Mouse (Mus musculus) heart, adult 2 months (tissue): ENCODE measurements at regions not wholly inside any gene's neighbourhood (a gene's known extent, or its start where the extent isn't known, plus 50 kb on each side); places are given as distances from the start of the nearest gene placed in this dataset.

ENCODE experiments used
- DNase-seq, 2 experiments: peaks; one replicate each; pipeline ENCODE4 v3.0.0; 2021
- H3K27ac ChIP-seq: fragments of 200-600 bp; 2 replicates; pipeline ENCODE4 v1.8.1; 2022
- H3K27me3 ChIP-seq: fragments of 200-500 bp; 2 replicates; pipeline ENCODE4 v1.6.1; 2012; ENCODE audit warnings: mild to moderate bottlenecking, low read length, inconsistent platforms, mixed read lengths; ENCODE audit not compliant: control insufficient read depth, insufficient read depth
- H3K36me3 ChIP-seq: fragments of 200-500 bp; 2 replicates; pipeline ENCODE4 v1.6.1; 2012; ENCODE audit warnings: low read length, inconsistent platforms; ENCODE audit not compliant: control insufficient read depth, insufficient read depth
- H3K4me1 ChIP-seq: fragments of 200-500 bp; 2 replicates; pipeline ENCODE4 v1.6.1; 2011; ENCODE audit warnings: low read length; ENCODE audit not compliant: control insufficient read depth, insufficient read depth
- H3K4me3 ChIP-seq: fragments of 200-600 bp; 2 replicates; pipeline ENCODE4 v1.8.1; 2022
- H3K79me2 ChIP-seq: fragments of 200-500 bp; replicated peaks from 2 replicates; pipeline ENCODE4 v1.6.1; 2012; ENCODE audit warnings: mild to moderate bottlenecking, inconsistent platforms, low read length, moderate library complexity, mixed read lengths; ENCODE audit not compliant: control insufficient read depth, insufficient read depth
- H3K9ac ChIP-seq: fragments of 200-500 bp; 2 replicates; pipeline ENCODE4 v1.6.1; 2012; ENCODE audit warnings: low read depth, mild to moderate bottlenecking, control low read depth, inconsistent platforms, low read length, mixed read lengths
- CTCF ChIP-seq: fragments of 200-600 bp; IDR thresholded peaks from 2 replicates; pipeline ENCODE4 v1.8.1; 2022; ENCODE audit warnings: antibody characterized with exemption, mild to moderate bottlenecking, moderate library complexity
- EP300 ChIP-seq: fragments of 200-500 bp; IDR thresholded peaks from 2 replicates; pipeline ENCODE4 v1.6.1; 2011; ENCODE audit warnings: low read depth, low read length, control low read depth; ENCODE audit not compliant: insufficient read depth
- POLR2A ChIP-seq: fragments of 200-500 bp; IDR thresholded peaks from 2 replicates; pipeline ENCODE4 v1.6.1; 2011; ENCODE audit warnings: mild to moderate bottlenecking, low read depth, low read length, control low read depth; ENCODE audit not compliant: insufficient read depth
- WGBS: fragments of 180-500 bp; shearing (Covaris S2); methylation state at CpG from one replicate; pipeline ENCODE4 v1.1.7; 2018; 5-methylcytosine and 5-hydroxymethylcytosine counted together
- intact Hi-C: fragments of 180-260 bp; cut with DNase I; formaldehyde crosslinking; loops from one replicate; pipeline ENCODE4 v1.15.1; 2025

DNA sequence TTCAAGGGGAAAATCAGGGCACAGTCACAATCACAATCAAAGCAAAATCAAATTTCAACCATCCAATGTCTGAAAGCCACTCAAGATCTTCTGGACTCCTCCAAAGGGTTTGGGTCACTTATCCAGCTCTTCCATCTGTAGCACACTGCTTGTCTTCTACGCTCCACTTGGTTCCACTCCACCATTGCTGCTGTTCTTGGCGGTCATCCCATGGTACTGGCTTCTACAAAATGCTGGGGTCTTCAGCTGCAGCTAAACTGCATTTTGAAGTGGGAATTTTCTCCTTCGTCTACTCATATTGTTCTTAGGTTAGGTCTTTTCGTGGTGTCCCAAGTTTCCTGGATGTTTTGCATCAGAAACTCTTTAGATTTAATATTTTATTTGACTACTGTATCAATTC is 162.7 kb downstream of the Ice1 start:
- no peaks in the 10 kb centered on the region for H3K4me1 ChIP-seq
- DNase-seq: no peak
- no peaks in the 10 kb centered on the region for H3K27me3 ChIP-seq
- no peaks in the 10 kb centered on the region for H3K36me3 ChIP-seq
- H3K9ac ChIP-seq: no peak overlapping the region
- intact Hi-C loops: no loop called here
- no peak overlapping the region for H3K27ac ChIP-seq
- 71% methylated on average over 4 of the region's 4 CpGs for WGBS
- no peak overlapping the region for H3K4me3 ChIP-seq
- TF ChIP-seq EP300: no peak
- no peak for TF ChIP-seq CTCF
- TF ChIP-seq POLR2A: no peak
- no peaks in the 10 kb centered on the region for H3K79me2 ChIP-seq

DNA sequence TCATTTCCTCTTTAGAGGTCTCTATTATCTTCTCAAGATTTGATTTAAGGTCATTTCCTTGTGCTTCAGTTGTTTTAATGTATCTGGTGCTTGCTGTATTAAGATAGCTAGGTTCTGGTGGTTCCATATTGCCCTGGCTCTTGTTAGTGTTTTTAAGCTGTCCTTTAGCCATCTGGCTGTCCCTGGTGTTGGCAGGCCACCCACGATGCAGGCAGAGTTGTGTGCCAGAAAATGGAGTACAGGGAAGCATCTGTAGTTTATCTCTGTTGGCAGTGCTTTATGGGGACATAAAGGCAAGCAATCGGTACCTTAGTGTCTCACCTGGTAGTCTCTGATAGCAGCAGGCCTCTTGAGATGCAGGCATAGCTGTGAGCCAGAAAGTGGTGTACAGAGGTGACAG is 162.1 kb downstream of the Ice1 start:
- Histone ChIP-seq H3K9ac (no peak overlapping the region), H3K36me3 (no peaks in the 10 kb centered on the region), H3K27me3 (no peaks in the 10 kb centered on the region), H3K4me1 (no peaks in the 10 kb centered on the region), H3K4me3 (no peak overlapping the region), H3K79me2 (no peaks in the 10 kb centered on the region), H3K27ac (no peak overlapping the region)
- no peak for TF ChIP-seq POLR2A
- no peak for TF ChIP-seq CTCF
- no peak for DNase-seq
- 23% methylated on average over 2 of the region's 2 CpGs for WGBS
- intact Hi-C loops: no loop called here

DNA sequence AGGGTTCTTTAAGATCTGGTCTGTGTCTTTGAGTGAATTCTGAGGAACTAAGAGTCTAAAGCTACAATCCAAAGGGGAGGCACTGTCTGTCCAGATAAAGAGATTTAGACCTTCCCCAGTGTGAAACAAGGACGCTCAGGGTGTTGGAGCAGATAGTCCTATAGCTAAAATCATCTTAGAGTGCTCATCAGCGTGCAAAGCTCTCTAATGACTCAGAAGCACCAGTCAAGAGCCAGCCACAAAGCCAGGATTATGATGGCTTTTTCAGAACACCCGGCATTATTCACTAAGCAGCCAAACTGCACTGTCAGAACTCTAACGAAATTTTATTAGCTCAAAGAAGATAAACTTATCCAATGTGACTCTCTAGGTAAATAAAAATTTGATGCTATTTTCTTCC is 138.1 kb downstream of the Ice1 start:
- TF ChIP-seq EP300: no peak
- TF ChIP-seq CTCF: no peak
- TF ChIP-seq POLR2A: no peak
- Histone ChIP-seq H3K4me3 (no peak overlapping the region), H3K4me1 (no peaks in the 10 kb centered on the region), H3K79me2 (no peaks in the 10 kb centered on the region), H3K27me3 (no peaks in the 10 kb centered on the region), H3K27ac (no peak overlapping the region), H3K36me3 (no peaks in the 10 kb centered on the region), H3K9ac (no peak overlapping the region)
- no peak for DNase-seq
- WGBS: 49% methylated on average over 4 of the region's 4 CpGs
- intact Hi-C loops: no loop called here
